Mouse (Mus musculus) c-Kit-positive CD71-positive TER-119-negative erythroid progenitor cells, embryonic 14.5 days (primary cell): ENCODE measurements around the gene Prkar2b.

Source experiments
- DNase-seq: peaks from one replicate; pipeline ENCODE4 v3.0.0-alpha.2; 2013; ENCODE audit warnings: low read depth

The Prkar2b gene

DNA sequence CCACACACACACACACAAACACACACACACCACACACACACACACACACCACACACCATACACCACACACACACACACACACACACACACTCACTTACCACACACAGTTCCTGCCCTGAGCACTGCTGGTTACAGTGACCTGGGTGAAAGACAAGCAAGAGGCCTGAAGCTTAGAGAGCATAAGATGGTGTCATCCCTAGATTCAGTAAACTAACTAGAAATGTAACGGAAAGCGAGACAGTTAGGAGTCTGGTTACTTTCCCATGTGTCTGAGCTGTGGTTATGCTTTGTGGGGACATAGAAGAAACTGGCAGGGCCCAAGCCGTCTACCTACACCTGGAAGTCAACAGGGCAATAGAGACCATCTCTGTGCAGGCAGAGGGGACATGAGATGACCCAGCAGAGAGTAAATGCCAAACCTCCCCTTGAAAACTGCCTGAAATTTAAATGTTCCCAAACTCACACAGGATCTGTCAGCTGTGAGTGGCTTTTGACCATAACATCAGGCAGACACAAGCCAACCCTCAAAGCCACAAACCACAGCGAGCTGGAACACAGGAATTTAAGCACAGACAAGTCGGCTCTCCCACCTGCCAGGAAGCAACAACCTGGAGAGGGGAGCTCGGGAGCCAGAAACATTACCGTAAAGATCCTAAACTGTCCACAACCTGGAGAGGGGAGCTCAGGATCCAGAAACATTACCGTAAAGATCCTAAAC lies 51.7 kb downstream of the Prkar2b start:
- no peak for DNase-seq

DNA sequence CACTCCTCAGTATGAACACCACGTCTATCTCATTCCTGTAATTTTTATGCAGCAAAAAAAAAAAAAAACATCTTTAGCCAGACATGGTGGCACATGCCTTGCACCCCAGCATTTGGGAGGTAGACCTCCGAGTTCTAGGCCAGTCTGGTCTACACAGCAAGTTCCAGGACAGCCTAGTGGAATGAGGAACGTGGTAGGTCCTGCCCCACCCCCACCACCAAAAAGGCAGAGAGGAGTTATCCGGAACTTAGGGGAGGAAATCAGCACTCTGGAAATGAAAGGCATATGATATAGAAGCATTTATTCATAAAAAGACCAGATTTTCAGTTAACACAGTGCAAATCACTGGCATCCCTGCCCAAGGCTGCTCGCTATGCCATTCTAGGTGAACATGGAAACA lies 52.4 kb downstream of the Prkar2b start:
- DNase-seq, result no peak

DNA sequence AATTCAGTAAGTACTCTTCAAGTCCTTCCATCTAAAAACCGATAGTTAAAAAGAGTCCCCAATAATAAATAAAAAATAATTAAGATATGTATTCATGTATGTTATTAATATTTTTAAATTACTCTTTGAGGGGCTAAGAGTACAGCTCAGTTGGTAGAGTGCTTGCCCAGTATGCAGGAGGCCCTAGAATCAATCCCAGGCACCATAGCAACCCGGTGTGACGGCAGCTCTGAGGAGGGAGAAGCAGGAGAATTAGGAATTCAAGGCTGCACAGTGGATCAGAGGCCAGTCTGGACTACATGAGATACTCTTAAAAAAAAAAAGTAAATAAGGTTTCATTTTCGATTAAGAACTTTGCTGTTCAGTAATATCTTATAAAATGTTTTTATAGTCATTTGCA lies 53.5 kb downstream of the Prkar2b start:
- DNase-seq, result no peak

DNA sequence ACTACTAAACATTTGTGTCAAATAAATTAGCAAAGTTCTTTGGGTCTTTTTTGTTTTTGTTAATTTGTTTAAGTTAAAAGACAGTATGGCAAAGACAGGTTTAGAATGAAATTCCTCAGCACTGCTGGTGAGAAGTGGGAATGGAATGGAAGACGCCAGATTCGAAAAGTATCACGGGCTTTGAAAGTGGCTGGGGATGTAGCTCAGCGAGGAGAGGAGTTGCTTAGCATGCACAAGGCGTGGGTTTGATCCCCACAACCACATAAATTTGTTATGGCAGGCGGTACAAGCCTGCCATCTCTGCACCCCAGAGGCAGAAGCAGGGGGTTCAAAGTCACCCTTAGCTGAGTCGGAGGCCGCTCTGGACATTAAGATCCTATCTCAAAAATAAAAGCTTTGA lies 54.1 kb downstream of the Prkar2b start:
- no peak for DNase-seq

DNA sequence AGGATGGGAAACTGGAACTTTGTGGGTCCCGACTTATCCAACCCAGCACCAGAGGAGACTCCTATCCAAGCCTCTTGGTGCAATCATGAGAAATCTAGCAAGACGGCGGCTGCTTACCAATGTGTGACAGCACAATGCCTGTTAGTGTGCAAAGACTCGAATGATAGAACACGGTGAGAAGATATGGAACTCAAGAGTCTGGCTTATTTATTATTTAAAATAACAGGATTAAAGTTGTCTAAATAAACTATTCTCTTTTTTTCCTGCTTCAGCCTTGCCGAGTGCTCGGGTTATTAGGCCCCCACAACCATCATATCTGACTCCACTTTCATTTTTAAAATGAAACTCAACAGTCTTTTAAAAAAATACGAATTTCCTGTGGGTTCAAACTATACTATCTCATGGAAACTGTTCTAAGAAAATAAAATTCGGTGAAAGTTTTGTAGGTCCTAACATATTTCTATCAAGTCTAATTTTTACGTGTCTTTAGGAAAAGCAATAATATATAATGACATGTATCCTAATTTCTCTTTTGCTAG lies 54.6 kb downstream of the Prkar2b start:
- no peak for DNase-seq

DNA sequence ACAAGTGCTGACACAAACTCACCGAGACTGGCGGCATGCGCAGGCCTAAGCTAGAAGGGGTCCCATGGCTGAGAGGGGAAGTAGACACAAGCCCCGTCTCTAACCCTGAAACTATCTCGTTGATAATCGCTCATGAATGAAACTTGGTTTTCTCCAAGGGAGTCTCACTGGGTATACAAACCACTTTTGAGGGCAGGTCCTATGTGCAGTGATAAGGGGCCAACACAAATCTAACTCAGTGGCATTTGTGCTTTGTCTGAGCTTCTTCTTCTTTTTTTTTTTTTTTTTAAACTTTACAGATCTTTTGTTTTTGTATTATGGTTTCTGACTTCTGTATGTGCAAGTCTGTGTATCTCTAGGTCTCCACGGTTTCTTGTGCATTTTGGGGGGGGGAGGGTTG lies 60.6 kb downstream of the Prkar2b start:
- no peak for DNase-seq

DNA sequence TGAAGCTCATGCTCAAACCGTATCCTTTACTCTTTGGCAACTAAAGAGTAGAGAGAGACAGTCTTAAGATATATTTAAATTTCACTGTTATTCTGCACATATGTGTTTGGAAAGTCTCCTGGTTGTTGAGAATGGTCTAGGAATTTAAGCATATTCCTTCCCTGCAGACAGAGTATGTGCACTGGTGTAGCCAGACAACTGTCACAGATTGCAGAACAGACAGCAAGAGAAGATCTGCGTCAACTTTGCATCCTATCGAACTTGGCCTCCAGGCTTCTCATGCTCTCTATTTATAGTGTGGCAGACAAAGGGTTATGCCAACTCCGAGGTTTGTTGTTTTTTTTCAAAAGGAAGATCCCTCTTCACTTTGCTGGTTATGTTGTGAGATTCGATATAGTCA lies 62.4 kb downstream of the Prkar2b start:
- DNase-seq, result no peak

DNA sequence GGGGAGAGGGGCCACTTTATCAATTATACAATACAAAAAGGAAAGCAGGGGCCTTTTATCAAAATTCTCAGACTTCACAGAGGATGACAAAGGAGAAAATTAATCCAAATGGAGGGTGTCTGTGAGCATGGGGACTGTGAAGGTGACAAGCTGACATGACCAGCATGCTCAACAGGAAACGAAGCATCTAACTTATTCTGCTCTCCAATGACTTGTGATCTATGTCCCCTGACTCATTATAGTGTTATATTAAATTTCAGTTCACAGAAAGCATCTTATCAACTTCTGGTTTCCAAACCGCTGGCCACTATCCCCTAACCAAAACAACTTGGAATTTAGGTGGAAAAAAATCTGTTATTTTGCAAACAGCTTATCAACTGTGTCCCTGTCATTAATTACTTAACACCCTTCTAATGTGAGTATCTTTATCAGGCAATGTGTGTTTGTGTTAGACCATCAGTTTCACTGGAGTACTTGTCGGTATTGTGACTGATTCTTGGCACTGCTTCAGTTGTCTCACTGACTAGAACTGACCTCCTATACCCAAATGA lies 63.7 kb downstream of the Prkar2b start:
- no peak for DNase-seq

DNA sequence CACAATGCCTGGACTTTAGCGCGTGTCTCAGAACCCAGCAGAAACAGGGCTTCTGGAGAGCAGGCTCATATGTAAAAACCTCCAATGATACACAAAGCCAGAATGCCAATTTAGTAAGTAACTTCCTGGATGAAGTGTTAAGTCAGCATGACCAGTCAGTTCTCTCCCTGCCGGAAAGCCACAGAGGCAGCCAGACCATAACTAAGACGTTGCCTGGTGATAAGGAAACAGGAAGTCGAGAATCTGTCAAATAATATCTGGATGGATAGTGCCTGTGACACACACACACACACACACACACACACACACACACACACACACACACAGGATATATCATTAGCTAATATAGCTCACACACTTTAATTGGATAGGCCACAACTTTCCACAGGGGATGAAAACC lies 64.2 kb downstream of the Prkar2b start:
- no peak for DNase-seq

DNA sequence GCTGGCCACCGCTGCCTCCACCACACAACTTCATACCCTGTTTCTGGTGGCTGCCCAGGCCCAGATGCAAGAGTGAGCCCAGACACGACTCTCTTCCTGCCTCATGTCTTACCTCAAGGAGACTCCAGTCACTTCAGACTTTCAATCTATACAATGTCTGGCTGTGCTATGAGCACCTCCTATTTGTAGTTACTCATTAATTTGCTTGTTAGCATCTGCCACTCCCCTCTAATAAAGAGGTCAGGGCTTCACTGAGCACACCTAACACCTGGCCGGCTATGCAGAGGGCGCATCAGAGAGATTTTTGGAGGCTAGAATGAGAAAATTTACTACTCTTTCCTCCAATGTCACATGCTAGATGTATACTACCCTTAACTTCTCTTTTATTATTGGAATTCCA lies 70.5 kb downstream of the Prkar2b start:
- DNase-seq, result no peak

DNA sequence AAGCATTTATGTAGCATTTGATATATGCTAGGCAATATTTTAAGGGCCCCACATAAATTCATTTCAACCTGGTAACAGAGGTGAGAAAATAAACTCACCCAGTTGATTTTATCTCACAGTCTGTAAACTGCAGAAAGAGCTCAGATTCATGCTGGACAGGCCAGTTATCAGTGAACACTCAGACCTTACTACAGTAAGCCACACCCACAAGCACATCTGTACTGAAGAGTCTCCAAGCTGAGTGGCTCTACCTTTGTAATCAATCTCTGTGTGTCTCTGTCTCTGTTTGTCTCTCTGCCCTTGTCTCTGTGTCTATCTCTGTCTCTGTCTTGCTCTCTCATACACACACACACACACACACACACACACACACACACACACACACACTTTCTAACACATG lies 71.4 kb downstream of the Prkar2b start:
- no peak for DNase-seq

DNA sequence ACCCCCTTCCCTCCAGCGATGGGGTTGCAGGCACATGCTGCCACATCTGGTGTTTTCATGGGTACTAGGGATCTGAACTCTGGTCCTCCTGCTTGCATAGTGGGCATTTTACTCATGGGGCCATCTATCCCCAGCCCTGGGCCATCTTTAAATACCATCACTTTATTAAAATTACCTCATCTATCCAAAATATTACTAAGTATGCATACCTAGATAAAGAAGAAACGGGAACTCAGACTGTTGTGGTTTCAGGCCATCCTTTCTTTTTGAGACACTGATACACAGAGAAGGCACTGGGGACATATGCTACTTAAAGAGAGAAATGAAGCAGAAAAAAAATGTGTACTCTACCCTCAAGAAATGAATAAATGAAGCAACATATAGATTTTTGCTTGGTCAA lies 74.6 kb downstream of the Prkar2b start:
- no peak for DNase-seq

DNA sequence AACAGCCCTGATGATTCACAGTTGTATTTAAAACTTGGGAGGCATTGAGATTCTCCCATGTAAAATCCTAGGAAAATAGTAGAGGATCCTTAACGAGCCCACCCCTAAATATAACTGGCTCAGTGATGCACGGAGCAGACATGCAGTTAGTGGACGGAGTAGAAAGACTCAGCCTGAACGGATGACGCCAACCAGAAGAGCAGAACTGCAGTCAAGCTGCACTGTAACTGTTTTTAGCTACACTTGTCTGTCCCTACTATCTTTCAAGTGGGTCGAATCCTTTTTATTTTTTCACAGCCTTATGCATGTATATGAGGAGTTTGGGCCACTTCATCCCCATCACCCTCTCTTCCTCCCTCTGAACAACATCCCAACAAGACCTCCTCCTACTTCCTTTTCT lies 75.4 kb downstream of the Prkar2b start:
- DNase-seq, result no peak

DNA sequence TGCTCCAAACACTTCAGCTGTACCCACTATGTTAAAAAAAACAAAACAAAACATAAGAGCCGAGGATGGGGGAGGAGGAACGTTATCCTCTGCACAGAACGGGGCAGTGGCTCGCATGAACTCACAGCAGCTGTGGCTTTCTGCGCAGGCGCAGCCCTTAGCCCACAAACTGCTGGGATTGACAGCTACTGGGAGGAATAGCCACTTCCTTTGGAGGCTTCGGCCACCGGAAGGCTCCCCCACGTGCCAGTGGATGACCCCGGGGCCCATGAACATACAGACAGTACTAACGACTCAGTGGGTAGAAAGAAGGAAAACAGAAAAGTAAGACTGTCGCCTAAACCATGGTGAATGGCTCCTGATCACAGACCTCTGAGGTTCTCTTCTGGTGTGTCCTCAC lies 76.4 kb downstream of the Prkar2b start:
- DNase-seq, result no peak

DNA sequence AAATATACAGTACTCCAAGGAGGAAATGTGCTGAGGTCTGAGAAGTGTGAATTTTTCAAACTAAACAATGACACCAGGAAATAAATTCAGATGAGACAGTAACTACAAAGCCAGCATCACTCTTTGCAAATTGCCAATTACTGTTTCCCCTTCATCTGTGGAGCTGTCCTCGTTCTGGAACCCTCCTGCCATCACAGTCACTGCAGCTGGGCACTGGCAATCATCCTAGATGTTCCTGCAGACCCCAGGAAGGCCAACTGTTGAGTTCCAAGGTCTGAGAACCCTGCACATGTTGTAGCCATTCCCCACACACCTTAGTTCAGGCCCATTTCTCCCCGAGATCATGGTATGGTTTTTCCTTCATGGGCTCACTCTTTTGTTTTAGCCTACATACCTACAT lies 76.9 kb downstream of the Prkar2b start:
- no peak for DNase-seq

DNA sequence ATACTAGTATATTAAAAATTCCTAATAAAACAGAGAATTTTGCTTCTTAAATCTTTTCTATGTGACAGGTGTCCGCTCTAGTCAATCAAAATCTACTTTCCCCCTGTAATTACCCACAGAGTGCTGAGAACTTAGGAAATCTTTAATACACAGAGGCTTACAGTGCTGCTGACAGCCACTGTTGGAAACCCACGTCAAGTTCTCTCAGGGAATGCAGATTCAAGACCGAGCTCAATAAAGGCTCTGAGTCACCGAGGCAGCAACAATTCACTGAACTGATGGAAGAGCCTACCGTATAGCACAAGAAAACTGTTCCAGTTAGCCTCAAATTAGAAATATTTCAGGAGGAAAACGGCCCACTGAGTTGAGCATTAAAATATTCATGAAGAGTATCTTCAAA lies 77.3 kb downstream of the Prkar2b start:
- DNase-seq, result no peak

DNA sequence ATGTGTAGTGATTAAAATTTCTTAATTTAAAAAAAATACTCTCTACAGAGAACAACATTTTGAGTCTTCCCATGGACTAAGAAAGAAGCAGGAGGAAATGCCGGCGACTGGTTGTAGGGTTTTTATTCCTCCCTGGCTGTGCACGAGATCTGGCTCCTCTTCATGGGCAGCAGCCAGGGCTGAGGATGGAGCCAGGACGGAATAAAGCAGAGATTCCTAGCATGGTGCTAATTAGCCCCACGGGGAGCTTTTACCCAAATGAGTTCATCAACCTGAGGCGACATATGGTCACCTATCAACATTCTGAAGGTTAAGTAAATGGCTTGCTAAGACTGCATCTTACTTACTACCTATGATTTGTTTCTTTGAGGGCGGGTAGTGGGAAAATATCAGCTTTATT lies 77.9 kb downstream of the Prkar2b start:
- no peak for DNase-seq

DNA sequence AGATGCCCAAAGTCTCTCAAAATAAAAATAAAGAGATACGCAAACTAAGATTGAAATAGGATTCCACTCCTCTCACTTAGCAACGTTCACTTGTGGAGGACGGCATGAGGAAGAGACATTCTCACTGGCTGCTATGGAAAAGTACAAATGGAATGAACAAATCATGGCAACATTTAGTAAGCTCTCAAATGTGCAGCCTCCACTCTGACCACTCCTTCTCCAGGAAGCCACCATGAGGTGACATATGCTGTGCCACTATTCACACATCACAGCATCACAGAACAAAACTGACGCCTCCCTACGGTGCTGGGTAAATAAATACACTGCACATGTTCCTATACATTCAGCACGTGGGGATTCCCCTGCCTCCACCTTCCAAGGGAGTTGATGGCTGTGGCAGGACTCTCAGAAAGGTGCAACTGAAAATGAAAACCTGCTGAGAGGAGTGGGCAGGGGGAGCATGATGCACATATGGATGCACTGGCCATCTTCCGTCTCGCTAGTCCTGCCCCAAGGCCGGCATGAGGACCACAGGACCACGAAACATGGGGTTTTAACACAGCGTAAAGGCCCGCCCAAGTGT lies 83.4 kb downstream of the Prkar2b start:
- no peak for DNase-seq

DNA sequence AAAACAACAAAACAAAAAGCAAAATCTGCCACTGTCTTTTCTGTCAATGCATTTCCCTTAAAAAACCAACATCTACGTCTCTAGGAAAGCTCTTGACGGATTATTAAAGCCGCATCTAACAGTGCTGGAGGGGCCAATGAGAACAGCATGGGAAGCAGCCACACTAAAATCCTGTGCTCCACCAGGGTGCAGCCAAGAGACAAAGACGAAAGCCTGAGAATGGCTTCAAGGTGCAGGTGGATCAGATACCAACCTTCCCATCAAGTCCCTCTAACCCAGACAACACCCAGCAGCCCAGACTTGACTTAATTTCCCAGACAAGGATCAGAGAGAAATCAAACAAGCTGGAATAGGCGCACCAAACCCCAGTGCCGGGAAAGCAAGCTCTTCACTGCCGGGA lies 84.6 kb downstream of the Prkar2b start:
- no peak for DNase-seq

DNA sequence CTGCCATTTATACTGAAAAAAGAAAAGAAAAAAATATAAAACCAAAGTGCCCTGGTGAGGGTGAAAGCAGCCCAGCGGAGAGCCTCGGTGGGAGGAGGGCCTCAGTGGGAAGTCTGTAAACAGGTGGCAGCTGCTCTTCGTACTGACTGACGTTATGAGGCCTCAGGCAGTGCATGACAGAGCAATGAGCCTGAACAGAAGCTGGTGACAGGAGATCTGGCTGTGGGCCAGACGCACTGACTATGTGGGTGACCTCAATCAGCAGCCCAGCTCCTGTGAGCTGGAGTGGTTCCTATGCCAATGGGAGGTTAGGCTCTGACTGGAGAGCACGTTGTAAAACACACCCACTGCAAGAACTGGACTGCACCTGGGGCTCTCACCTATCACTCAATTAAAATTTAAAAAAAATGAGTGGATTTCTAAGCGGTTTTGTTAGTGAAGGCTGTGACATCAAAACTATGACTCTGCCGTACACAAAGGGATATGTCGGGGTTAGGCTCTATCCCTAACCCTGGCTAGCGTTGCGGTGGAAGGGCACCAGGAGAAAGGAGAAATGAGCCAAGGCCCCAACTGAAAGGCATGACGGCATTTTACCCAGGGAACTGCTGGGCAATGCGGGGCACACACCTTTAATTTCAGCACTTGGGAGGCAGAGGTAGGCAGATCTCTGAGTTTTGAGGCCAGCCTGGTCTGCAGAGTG lies 87.5 kb downstream of the Prkar2b start:
- DNase-seq, result peak; percentile 51

DNA sequence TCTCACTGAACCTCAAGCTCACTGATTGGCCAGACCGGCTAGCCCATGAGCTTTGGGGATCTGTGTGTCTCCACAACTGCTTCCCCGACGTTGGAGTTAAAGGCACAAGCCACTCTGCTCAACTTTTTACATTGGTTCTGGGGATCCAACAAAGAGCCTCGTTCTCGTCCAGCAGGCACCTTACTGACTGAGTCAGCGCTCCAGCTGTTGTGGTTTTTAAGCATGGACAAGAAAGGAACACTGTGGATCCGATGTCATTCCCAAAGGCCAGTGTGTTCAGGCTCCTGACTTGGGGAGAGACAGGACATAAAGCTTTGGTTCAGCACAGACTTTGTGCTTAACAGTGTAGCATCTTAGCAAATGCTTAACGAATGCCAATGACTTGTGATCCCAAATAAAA lies 89.5 kb downstream of the Prkar2b start:
- DNase-seq, result no peak

DNA sequence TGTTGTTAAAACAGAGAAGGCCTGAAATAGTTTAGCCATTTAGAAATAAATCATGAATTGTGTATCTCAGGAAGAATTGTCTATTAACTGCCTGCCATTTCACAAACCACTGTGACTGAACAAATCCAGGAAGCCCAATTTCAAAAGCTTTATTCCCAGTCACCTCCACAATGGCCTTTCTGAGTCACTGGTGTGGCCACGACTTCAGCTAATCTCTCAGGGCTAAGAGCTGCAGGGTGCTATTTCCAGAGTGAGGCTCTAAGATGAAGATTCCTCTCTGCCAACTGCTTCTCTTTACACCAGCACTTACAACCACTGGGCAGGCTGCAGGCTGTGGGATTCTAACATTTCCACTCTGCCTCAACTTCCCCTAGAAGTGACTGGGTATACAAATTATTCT lies 92.0 kb downstream of the Prkar2b start:
- no peak for DNase-seq

DNA sequence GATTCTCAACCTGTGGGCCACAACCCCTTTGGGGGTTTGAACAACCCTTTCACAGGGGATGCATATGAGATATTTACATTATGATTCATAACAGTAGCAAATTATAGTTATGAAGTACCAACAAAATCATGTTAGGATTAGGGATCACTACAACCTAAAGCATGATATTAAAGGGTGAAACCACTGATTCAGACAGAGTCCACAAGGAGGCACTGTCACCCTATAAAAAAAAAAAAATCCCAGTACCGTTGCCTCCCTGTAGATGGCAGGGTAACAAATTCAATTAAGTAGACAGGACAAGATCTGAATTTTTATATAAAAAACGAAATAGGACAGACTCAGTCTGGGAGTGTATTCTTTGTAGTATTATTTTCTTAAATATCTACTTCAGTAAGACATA lies 93.6 kb downstream of the Prkar2b start:
- DNase-seq, result peak; percentile 79
